Mouse (Mus musculus): ENCODE measurements at regions not wholly inside any gene's neighbourhood (a gene's known extent, or its start where the extent isn't known, plus 50 kb on each side); places are given as distances from the start of the nearest gene placed in this dataset.
"Not testable (repeated sequence)": the region's sequence is repeated elsewhere in the genome, so short reads cannot be mapped to it uniquely, and the experiment has no call there.

DNA sequence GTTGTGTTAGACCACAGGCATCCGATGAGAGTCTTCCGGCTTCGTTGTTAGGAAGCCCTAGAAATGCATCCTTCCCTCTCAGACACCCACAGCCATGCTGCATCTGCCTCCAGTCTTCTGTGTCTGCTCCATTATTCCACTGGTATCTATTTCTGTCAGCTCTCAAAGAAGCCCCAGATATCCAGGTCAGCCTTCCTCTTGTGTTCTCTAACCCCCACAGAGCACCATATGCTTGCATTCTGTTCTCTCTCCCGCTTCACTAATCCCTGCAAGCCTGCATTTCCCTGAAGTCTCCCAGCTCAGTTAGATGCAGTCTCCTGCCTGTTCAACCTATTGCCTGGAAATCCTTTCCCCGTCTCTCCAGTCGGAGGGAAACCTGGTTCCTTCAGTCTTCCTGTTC is 53.6 kb upstream of the Wdfy3 start:
- no peak for DNase-seq (ENCODE audit: low read depth, low spot score)

DNA sequence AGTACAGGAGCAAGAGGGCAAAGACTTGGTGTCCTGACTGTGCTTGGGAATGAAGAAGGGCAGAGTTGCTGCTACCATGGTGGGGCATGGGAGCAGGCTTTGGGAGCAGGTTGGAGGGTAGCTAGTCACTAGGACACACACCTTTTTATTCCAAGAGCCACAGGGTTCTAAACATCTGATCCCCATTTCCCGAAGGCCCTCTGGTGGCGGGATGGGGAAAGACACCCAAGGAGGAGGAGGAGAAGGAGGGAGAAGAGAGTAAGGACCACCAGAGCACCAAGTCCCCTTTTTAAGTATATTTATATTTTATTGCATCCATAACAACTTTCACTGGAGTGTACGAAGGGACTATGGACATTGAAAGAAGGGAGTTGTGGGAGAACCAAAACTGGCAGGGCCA is 57.0 kb upstream of the Wdfy3 start:
- DNase-seq (ENCODE audit: low read depth, low spot score): no peak

DNA sequence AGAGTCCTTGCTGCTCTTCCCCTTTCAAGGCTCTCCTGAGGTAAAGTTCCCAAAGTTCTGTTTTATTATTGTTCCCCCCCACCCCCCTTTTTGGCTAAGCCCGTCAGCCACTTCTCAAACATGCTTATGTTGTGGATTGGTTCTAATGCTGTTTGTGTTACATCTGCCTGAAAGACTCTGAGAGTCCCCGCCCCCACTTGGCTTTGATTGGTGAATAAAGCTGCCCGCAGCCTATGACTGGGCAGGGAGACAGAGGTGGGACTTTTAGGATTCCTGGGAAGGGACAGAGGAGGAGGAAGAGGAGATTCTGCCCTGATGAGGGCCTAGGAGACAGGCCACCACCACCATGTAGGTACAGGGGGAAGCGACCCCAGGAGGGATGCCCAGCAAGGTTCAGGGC is 78.3 kb upstream of the Wdfy3 start:
- DNase-seq (ENCODE audit: low read depth, low spot score): no peak

DNA sequence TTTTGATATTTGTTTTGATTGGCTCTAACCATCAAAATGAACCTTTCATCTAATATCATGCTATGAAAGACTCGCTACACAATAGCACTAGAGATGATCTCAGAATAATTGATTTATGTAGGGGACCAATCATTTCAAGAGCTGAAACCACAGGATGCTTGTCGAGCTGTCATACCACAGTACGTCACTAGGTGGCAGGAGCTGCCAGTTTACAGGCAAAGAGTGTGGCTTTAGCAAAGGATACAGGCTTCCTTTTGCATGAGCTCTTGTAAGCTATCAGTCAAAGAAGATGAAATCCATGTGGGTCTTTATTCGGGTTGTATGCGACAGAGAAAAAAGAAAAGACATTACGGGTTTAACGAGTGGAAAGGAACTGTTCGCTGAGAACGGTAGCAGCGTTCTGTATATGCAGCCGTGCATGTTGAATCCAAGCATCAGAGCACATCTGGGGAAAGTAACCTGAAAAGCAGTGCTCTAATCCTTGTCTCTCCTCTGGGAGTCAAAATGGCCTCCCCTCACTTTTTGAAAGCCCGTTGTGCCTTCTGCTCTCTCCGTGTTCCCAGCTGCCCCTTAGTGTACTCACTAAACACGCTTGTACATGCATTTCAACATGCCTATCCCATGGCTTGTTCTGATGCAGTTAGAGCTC is 79.9 kb upstream of the Wdfy3 start:
- DNase-seq (ENCODE audit: low read depth, low spot score): peak; percentile 5

DNA sequence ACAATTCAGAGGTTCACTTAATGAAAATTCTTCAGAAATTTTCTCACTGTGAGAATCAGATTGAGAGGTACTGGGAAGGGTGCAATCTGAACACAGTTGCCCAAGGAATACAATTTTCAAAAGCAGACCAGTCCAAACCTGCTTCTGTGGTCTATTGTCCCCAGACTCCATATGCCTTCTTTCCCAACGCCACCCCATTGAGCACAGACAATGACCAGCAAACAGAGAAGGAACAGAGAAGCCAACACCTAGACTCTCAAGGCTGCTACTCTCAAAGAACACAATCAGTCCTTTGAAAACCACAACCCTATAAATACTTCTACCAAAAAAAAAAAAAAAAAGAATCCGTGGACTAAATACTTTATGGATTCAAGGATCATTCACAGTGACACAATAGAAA is 89.9 kb upstream of the Wdfy3 start:
- no peak for DNase-seq (ENCODE audit: low read depth, low spot score)

DNA sequence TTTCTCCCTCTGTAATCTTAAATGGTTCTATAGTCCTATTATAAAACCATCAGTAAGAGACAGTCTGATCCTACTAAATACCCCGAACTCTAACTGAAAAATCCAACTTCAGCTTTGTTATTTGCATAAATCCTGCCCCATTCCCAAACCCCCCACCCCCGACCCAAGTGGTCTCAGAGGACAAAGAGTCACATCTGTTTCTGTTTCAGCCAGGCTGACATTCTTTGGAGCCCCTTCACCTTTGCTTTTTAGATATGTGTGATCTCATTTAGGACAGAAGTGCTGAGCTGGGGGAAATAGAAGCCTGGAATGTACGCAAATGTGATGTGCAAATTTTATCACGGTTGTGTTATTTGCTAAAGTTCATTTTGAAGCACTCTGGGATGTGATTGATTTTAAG is 98.3 kb upstream of the Wdfy3 start:
- no peak for DNase-seq (ENCODE audit: low read depth, low spot score)

DNA sequence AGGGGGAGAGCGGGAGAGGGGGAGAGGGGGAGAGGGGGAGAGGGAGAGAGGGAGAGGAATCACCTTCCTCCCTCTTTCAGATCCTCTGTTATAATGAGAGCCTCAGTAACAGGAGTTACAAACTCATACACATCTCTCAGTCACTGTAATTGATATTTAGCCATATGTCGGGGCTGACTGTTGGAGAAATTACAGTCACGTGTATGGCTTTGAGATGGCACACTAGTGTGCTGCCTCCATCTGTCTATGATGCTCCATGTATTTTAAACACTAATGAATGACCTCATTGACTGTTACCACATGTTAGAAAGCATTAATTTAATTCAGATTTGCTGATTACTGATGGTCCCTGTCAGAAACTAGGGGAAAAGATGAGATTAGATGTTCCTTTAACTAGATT is 102.1 kb upstream of the Wdfy3 start:
- DNase-seq (ENCODE audit: low read depth, low spot score): no peak

DNA sequence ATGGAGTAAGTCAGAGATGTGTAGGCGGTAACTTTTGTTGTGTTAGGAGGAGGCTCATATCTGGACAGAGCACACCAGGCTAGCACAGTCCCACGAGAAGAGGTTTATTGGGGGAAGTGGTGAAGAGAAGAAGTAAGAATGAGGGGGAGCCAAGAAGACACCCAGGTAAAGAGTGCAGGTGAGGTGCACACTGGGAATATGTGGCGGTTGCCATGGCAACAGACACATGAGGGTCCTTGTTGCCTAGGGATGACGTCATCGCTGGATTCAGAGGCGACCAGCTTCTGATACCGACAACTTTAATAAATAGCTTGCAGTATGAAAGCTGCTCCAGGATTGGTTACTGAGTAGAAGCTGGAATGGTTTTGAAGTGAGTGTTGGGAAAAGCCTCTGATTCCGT is 110.5 kb upstream of the Wdfy3 start:
- no peak for DNase-seq (ENCODE audit: low read depth, low spot score)

DNA sequence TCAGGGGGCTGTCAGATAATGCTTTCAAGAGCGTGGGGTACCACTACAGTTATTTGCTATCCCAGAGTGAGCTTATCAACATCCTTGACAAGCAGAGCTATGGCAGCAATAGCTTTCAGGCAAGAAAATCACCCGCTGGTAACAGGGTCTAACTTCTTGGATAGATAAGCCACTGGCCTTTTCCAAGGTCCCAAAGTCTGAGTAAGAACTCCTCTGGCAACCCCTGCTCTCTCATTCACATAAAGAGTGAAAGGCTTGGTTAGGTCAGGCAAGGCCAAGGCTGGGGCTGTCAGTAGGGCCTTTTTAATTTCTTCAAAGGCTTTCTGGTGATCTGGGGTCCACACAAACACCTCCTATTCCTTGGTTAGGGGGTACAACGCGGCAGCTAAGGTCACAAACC is 119.2 kb upstream of the Wdfy3 start:
- DNase-seq (ENCODE audit: low read depth, low spot score): not testable (repeated sequence)

DNA sequence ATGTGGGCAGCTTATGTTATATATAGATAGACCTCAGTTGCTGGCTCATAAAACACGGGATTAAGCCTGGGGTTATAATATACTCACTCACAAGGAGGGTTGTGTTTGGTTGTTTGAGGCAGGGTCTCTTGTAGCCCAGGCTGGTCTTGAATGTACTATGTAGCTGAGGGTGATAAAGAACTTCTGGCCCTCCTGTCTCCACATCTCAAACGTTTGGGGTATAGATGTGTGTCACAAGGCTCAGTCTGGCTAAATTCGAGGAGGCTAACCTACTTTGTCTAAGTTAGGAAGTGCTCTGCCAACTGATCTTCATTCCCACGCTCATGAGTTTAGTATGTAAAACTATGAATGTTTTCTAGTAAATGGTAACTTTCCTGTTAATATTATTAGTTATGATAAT is 136.7 kb upstream of the Wdfy3 start:
- DNase-seq (ENCODE audit: low read depth, low spot score): no peak

DNA sequence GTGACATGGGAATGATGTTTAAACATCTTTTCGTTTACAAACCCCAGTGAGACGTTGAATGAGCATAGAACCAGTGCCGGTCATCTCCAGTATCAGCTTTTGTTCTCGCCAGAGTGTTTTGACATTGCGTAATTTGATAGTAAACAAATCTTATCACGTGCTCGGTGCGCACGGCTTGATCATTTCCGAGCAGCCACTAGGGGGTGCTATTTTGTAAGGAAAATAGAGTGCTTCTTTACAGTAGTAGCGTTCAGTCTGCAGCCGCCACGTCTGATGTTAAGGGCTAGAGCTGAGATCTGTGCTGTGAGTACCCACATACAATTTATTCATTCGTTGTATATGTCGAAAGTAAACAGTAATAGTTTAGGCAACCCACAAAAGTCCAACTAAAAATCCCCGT is 137.2 kb upstream of the Wdfy3 start:
- peak; percentile 9 for DNase-seq (ENCODE audit: low read depth, low spot score)

DNA sequence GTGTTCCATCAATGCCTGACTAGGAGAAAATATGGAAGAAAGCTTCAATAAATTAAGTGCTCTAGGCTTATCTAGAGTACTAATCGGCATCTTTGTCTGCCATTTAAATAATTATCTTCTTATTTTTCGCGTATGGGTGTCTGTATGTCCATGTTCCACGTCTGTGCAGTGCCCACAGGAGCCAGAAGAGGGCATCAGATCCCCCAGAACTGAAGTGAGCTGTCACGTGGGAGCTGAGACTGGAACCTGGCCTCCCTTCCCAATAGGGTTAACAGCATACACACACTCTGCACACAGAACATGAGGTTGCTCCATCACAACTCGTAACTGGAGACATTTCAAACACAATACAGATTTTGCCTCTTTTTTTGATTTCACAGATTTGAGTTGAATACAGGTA is 143.4 kb upstream of the Wdfy3 start:
- DNase-seq (ENCODE audit: low read depth, low spot score): no peak

DNA sequence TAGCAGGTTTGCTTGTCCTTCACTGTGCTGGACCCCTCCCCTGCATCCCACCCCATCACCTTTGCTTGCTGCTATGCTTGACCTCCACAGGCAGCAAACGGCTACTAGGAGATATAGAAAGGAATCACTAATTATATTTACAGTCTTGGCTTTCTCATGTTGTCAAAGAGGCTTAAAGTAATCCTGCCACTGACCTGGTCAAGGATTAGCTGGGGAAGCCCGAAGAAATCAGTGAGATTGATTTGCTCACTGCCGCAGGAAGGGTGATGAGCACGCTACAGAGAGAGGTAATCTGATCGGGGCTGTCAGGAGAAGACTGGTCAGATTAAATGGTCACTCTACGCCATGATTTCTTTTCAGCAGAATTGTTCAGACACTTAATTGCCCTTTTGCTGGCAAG is 157.4 kb upstream of the Wdfy3 start:
- DNase-seq (ENCODE audit: low read depth, low spot score): no peak

DNA sequence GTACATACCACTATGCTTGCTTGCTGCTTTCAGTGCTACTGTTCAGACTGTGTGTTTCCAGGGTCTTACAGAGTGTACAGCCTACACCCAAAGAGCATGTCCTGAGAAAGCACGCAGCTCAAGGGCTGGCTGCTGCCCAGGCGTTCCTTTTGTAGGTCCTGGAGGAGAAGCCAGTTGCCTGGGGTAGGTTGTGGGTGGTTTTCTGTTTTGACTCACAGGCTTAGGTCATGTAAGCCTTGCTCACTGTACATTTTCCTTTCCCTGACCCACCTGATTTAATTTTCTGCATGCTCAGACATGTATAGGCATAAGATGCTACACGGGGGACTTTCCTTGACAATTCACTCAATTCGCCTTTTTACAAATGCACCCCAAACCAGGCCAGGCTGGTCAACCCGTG is 172.9 kb upstream of the Wdfy3 start:
- no peak for DNase-seq (ENCODE audit: low read depth, low spot score)

DNA sequence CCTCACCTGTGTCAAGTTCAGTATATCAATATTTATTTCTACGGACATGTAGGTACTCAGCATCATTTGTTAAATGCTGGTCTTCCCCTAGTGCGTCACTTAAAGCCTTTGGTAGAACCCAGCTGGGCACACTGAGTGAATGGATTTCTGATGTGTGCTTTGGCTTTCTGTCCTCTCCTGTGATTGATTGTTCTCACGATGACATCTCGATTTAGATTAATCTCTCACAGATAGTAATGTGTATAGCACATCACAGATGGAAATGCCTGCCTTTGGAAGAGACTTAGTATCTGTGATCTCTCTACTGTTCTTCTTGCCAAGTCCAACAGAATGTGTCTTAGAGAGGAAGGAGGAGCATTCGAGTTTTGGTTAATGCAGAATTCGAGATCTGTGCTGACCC is 175.0 kb upstream of the Wdfy3 start:
- no peak for DNase-seq (ENCODE audit: low read depth, low spot score)

DNA sequence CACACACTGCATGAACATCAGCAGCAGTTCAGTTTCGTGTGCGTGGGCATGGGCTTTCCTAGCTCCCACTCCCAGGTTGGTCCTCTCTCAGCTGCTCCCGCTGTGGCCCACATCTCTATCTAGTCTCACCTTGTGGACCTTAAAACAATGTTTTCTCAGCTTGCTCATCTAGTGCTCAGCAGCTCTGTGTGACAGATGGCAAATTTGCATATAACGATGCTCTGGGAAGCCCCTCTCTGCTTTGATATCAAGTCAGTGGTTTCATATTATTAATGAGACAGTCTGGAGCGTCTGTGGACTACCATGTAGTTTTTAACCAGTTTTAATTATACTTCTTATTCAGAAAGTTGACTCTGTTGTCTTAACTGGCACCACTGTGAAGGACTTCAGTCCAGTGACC is 179.0 kb upstream of the Wdfy3 start:
- no peak for DNase-seq (ENCODE audit: low read depth, low spot score)

DNA sequence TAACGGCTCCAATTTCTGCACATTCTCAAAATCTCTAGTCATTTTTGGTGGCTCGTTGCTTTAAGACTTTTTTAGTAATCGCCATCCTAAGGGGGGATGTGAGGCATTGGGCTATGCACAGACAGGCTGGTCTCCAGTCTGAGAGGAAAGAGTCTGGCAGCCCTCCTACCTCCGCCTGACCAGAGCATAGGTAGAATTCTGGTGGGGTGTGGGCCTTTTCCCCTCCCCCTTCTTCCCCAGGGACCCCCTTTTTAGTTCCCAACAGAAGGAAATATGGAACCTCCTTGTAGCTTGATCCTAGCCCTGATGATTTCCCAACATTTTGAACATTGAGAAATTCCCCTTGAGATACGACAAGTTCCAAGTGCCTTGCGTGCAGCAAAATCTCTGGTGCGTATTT is 181.4 kb upstream of the Wdfy3 start:
- DNase-seq (ENCODE audit: low read depth, low spot score): no peak

DNA sequence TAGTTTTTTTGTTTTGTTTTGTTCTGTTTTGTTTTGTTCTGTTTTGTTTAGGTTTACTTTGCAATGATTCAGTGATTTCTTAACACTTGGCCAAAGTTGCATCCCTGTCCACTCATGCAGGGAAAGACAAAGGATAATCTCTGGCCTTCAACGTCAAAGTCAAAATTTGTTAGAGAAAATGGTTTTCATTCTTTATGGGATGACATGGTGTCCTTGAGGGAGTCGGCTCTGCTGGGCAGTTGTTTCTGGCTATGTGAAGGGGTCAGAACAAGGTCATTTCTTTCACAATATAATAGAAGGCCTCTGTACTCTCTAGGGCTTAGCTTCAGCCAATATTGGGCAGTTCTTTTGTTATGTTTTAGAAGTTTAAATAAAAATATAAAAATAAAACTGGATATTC is 184.1 kb upstream of the Wdfy3 start:
- DNase-seq (ENCODE audit: low read depth, low spot score): no peak

DNA sequence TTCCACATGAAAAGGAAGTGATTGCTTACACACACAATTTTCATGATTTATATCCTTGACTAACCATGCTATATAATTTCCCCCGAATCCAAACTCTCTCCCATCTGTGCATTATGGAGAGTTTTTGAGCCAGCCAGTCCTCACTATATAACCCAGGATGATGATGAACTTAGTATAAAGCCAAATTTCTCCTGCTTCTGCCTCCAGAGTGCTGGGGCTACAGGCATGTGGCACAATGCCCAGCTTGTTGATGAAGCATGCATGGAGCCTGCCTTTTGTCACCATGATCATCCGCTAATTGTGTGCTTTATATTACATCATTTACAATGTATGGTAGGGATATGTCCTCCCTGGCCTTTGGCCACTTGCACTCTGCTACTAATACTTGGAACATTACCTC is 187.4 kb upstream of the Wdfy3 start:
- DNase-seq (ENCODE audit: low read depth, low spot score): no peak

DNA sequence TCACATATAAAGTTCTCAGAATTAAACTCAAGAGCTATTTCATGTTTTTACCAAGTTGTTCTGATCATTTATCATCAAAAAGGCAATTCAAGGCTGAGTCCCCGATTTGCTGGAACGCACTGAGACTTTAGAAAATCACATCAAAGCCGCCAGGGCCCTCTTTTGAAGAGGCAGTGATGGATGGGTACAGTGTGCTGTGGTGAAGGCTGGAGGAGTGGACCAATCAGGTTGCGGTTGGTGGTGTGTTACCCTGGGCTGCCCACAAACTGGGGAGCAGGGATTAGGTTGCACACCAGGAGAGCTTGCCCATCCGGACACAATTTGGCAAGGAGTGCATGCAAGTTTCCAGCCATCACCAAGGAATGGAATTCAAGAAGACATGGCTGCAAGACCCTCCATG is 191.9 kb upstream of the Wdfy3 start:
- DNase-seq (ENCODE audit: low read depth, low spot score): no peak

DNA sequence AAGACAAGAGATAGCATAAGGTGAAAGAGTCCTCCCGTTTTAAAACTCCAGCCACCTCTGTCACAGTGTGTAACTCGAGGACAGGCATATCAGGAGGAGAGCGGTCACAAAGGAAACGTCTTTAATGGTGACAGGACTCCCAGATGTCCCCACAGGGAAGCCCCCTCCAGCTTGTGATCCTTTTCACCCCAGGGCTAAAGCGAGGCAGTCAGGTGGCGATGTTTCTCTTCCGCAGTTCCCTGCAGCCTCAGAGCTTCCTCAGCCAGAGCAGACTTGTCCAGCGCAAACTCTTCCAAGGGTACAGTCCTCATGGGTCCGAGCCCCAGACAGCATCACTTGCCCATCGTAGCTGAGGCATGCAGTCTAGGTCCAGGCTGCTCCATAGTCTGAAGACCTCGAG is 196.7 kb upstream of the Wdfy3 start:
- DNase-seq (ENCODE audit: low read depth, low spot score): no peak

DNA sequence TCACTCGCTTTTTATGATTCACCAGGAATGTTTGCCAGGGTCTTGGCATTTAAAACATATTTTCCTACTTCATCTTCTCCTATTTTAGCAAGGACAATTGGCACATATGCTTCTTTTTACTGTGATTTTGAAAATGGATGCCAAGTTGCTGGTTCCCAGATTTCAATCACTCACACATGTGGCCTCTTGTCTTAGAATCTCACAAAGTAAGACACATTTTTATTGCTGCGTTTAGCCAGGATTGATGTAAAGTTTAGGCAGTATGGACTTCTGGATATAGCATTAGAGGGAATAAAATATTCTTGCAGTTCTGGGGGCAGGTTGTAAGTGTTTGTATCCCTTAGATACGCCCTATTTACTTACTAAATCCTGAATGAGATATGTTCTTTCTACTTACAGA is 197.4 kb upstream of the Wdfy3 start:
- no peak for DNase-seq (ENCODE audit: low read depth, low spot score)

DNA sequence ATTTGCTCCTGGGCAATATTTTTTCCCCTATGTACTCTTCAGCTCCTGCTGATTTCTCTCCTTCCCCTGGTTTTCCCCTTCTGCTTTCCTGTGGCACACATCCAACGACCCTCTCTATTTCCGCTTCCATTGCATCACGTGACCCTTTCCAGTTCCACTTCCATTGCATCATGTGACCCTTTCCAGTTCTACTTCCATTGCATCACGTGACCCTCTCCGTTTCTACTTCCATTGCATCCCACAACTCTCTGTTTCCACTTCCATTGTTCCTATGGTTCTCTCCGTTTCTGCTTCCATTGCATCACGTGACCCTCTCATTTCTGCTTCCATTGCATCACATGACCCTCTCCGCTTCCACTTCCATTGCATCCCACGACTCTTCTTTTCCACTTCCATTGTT is 199.5 kb upstream of the Wdfy3 start:
- DNase-seq (ENCODE audit: low read depth, low spot score): no peak

DNA sequence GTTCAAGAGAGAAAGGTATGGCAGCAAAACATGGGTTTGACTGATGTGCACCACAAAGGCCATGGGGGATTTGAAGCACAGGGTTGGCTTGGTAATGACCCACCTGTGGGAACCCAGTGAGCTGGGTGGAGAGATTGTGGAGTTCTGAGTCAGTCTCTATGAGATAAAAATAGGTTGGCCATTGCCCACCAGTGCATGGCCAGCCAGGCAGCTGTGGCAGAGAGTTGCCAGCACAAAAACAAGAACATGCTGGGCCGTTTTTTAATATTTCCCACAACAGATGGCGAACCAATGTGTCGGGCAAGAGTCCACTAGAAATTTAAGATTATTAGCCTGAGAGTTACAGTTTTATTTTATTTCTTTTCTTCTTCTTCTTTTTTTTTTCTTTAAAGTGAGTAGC is 205.6 kb upstream of the Arhgap24 start:
- no peak for DNase-seq (ENCODE audit: low read depth, low spot score)

DNA sequence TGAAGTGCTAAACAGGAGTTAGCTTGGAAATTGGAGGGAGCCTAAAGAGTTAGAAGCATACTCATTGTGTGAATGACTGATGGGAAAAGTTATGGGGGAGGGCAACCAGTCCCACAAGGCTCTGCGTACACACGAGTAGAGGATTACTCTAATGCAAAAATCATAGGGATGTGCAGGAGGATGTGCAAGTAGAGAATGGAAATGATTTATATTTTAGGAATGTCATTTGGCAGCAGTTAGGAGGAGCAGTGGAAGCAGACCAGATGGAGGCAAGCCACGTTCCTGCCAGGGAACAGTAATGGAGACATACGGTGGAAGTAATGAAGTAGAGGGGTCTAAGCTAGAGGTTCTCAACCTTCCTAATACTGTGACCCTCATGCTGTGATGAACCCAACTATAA is 194.1 kb upstream of the Arhgap24 start:
- no peak for DNase-seq (ENCODE audit: low read depth, low spot score)
